Mouse (Mus musculus): ENCODE results near the gene Vdac1. TPM values are rescaled to one million over a fixed set of nuclear protein-coding genes. Genes with fewer than 3 reads are reported as not detected.

Gene Vdac1
- polyA plus RNA-seq, 1 experiment: 374 TPM

DNA sequence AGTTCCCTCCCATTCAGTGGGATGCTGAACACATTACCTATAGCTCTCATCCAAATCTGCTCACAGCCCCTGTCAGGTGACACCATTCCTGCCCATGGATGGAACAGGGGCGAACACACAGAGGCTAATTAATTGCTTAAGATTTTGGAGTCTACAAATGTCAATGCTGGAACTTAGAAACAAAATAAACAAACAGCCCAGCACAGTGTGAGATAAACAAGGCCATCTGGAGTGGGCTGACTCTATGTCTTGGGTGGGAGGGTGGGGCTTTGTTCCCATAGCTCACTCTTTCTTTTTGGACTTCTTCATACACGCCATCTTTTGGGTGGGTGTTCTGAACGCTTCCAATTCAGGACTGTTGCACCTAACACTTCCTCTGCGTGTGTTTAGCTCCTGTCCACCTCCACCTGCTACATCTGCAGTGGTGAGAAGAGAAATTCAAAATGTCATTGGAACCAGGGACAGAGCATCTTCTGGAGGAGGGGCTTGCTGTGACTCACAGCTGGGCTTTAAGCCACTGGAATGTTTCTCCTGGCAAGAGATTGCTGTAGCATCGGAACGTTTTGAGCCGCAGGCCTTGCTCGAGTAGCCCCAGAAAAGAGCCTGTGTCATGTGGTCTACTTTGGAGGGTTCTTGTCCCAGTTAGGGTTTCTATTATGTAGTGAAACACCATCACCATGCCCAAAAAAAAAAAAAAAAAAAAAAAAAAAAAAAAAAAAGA, 72.6 kb downstream of the Vdac1 start:
- Histone ChIP-seq H3K4me3 (ENCODE audit: insufficient read depth, low read depth, low read length) (no peak overlapping the region), H3K4me1 (ENCODE audit: control insufficient read depth, insufficient read depth, low read length) (peaks cover 17% of the 10 kb centered on the region; the same call in 1 of the 2 replicates), H3K27ac (ENCODE audit: insufficient read depth, low read depth, low read length) (no peak overlapping the region)
- WGBS: 51% methylated on average over 8 of the region's 8 CpGs
- TF ChIP-seq POLR2A (IDR thresholded peaks at IDR 0.05; ENCODE audit: insufficient read depth, low read depth, low read length) (no peak), CTCF (IDR thresholded peaks at IDR 0.05; ENCODE audit: insufficient read depth, low read depth, low read length) (no peak)

DNA sequence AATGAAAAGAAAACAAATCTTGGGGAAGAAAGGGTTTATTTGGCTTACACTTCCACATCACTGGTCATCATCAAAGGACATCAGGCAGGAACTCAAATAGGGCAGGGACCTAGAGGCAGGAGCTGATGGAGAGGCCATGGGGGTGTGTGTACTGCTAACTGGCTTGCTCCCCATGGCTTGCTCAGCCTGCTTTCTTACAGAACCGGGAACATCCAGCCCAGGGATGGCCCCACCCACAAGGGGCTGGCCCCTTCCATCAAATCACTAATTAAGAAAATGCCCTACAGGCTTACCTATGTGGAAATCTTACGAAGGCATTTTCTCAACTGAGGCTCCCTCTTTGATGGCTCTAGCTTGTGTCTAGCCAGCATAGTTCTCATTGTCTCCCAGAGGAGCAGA, 73.1 kb downstream of the Vdac1 start:
- 51% methylated on average over 2 of the region's 2 CpGs for WGBS
- Histone ChIP-seq H3K4me1 (ENCODE audit: control insufficient read depth, insufficient read depth, low read length) (peaks cover 17% of the 10 kb centered on the region; the same call in 1 of the 2 replicates), H3K27ac (ENCODE audit: insufficient read depth, low read depth, low read length) (no peak overlapping the region), H3K4me3 (ENCODE audit: insufficient read depth, low read depth, low read length) (no peak overlapping the region)
- TF ChIP-seq POLR2A (IDR thresholded peaks at IDR 0.05; ENCODE audit: insufficient read depth, low read depth, low read length) (no peak), CTCF (IDR thresholded peaks at IDR 0.05; ENCODE audit: insufficient read depth, low read depth, low read length) (no peak)

DNA sequence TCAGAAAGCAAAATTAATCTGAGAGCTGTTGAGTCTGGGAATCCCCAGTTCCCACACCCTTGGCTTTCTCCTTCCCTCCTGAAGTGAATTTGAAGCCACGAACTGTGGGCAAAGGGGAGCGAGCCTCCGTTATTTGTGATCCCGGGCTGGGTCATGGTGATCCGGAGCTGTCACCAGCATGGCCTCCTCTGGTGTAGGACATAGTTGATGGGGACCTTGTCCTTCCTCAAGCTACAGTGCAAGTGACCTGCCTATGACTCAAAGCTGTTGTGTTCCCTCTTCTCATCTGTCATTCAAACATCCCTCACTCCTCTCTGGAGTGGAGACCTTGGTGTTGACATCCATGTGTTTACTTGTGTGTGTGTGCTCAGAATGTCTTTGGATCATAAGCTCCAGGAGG, 74.8 kb downstream of the Vdac1 start:
- H3K4me3 ChIP-seq (ENCODE audit: insufficient read depth, low read depth, low read length): no peak overlapping the region
- H3K4me1 ChIP-seq (ENCODE audit: control insufficient read depth, insufficient read depth, low read length): peaks cover 13% of the 10 kb centered on the region; the same call in 1 of the 2 replicates
- 95% methylated on average over 5 of the region's 5 CpGs for WGBS
- H3K27ac ChIP-seq (ENCODE audit: insufficient read depth, low read depth, low read length): no peak overlapping the region
- TF ChIP-seq POLR2A (IDR thresholded peaks at IDR 0.05; ENCODE audit: insufficient read depth, low read depth, low read length) (no peak), CTCF (IDR thresholded peaks at IDR 0.05; ENCODE audit: insufficient read depth, low read depth, low read length) (no peak)

DNA sequence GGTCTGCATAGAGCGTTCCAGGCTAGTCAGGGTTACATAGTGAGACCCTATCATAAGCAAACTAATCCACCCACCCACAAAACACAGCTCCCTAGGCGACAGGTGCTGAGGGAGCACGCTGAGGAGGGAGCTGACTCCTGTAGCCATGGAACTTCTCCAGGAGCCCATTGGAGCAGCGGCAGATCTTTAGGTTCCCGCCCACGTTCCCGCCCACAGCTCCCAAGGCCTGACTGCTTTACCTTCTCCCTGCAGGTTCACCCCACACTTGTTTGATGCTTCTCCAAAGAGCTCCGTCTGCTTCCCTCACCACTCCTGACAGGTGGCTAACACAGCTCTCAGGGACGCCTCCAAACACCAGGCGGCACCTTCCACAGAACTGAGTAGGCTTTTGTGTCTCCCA, 76.5 kb downstream of the Vdac1 start:
- 47% methylated on average over 10 of the region's 10 CpGs for WGBS
- no peak for TF ChIP-seq POLR2A (IDR thresholded peaks at IDR 0.05; ENCODE audit: insufficient read depth, low read depth, low read length)
- TF ChIP-seq CTCF (IDR thresholded peaks at IDR 0.05; ENCODE audit: insufficient read depth, low read depth, low read length): no peak
- H3K27ac ChIP-seq (ENCODE audit: insufficient read depth, low read depth, low read length): no peak overlapping the region
- no peak overlapping the region for H3K4me3 ChIP-seq (ENCODE audit: insufficient read depth, low read depth, low read length)
- H3K4me1 ChIP-seq (ENCODE audit: control insufficient read depth, insufficient read depth, low read length): peaks cover 9% of the 10 kb centered on the region; the same call in 1 of the 2 replicates

Other genes starting within 250 kb of the Vdac1 start
- not detected in 2 replicates for gene Olfr1373, start 215.3 kb upstream of the Vdac1 start, polyA plus RNA-seq (2012; ENCODE audit: insufficient read depth, insufficient read length, low replicate concordance, missing spikeins)
- not detected in 2 replicates for gene Olfr1371, start 146.9 kb upstream of the Vdac1 start, polyA plus RNA-seq (2012; ENCODE audit: insufficient read depth, insufficient read length, low replicate concordance, missing spikeins)
- gene Skp1a, start 128.9 kb upstream of the Vdac1 start, polyA plus RNA-seq (2012; ENCODE audit: insufficient read depth, insufficient read length, low replicate concordance, missing spikeins): 531 TPM in 1 of 2 replicates, not detected in the other
- gene Tcf7, start 77.8 kb upstream of the Vdac1 start, polyA plus RNA-seq (2012; ENCODE audit: insufficient read depth, insufficient read length, low replicate concordance, missing spikeins): 377 and 809 TPM in 2 replicates
- gene 9530068E07Rik, start 35.6 kb downstream of the Vdac1 start, polyA plus RNA-seq (2012; ENCODE audit: insufficient read depth, insufficient read length, low replicate concordance, missing spikeins): not detected in 2 replicates